Mouse (Mus musculus) small intestine, adult 2 months (tissue): ENCODE measurements around the gene Tox4.

ENCODE experiments used
- CTCF ChIP-seq: fragments of 200-500 bp; IDR thresholded peaks from 2 replicates; pipeline ENCODE4 v1.5.1; 2012; ENCODE audit warnings: low read depth, mild to moderate bottlenecking, control low read depth, inconsistent platforms, low read length, moderate library complexity, mixed read lengths; ENCODE audit not compliant: insufficient replicate concordance, insufficient read length; ENCODE audit errors: extremely low read depth
- POLR2A ChIP-seq: fragments of 200-500 bp; IDR thresholded peaks from 2 replicates; pipeline ENCODE4 v1.6.1; 2012; ENCODE audit warnings: low read depth, mild to moderate bottlenecking, control low read depth, inconsistent platforms, low read length, moderate library complexity

GRCm38 (mm10) chr14:52278932-52279746, at the start of gene Tox4, which contains the start of gene Rab2b:
- TF ChIP-seq CTCF (peak; percentile 99), POLR2A (peak; percentile 71; the same call in 1 of the 2 replicates)
